Mouse (Mus musculus) liver, embryonic 14.5 days (tissue): Measurements from ENCODE around the gene Trim2.

Experiments
- CTCF ChIP-seq: IDR thresholded peaks from 2 replicates; pipeline ENCODE4 v1.5.1; 2016; ENCODE audit warnings: antibody characterized with exemption, low read depth, control low read depth
- EP300 ChIP-seq: IDR thresholded peaks from 2 replicates; pipeline ENCODE4 v1.6.1; 2016; ENCODE audit warnings: antibody characterized with exemption, low read depth

DNA sequence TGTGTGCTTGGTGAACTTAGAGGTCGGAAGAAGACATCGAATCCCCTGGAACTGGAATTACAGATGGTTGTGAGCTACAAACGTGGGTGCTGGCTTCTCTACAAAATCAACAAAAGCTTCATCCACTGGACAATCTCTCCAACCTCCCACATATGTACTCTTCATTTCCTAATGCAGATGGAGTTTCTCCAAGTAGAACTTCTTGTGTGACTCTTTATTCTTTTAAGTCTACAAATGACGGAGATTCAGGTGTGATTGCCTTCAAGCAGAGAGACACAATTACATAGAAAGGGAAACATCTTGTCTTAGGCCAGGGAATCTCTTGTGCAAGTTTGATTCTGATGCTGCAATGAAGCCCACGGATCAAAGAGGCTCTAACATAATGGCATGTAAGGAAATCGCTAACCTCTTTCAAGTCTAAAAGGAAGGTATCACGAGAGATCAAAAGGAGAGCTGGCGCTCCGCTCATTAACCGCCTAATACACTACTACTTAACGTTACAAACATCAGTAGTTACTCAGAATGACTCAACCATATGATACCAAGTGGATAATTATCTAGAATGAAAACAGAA lies 133.0 kb downstream of the Trim2 start, which contains the start of gene Gm6525:
- TF ChIP-seq CTCF (no peak), EP300 (no peak)
